Mouse (Mus musculus): Measurements from ENCODE around the gene Rfc5.
A peak's percentile ranks its signal among the peaks of the same experiment; 100 is the strongest.

The Rfc5 gene

GRCm38 (mm10) chr5:117374372-117375049 is 14.3 kb downstream of the Rfc5 start:
- no peak for DNase-seq (ENCODE audit: low read depth, low spot score)

DNA sequence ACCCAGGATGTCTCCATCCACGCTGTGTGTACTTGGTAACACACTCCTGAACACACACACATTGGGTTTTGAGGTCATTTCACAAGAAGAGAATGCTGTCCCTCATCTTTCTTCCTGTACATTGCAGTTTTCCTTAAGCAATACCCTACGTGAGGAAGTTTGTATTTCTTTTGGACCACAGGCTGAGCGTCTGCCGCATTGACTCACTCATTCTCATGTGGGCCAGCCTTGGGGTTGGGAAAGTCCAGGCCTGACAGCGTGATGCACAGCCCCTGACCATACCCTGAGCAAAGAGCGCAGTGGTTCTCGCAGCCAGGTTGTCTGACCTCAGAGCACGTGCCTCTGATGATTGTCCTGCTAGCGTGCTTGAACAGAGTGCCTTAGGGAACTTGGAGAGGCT is 15.4 kb downstream of the Rfc5 start:
- DNase-seq (ENCODE audit: low read depth, low spot score) = no peak

DNA sequence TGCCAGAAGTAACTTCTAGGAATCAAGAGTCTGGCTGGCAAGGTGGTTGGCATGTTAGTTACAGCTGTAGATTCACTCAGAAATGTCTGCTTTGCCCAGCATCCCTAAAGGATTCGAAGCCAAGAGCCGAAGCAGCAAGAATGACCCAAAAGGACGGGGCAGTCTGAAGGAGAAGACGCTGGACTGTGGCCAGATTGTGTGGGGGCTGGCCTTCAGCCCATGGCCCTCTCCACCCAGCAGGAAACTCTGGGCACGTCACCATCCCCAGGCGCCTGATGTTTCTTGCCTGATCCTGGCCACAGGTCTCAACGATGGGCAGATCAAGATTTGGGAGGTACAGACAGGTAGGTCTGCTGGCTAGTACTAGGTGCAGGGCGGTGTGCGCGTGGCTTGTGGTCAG is 18.3 kb downstream of the Rfc5 start:
- no peak for DNase-seq (ENCODE audit: low read depth, low spot score)

DNA sequence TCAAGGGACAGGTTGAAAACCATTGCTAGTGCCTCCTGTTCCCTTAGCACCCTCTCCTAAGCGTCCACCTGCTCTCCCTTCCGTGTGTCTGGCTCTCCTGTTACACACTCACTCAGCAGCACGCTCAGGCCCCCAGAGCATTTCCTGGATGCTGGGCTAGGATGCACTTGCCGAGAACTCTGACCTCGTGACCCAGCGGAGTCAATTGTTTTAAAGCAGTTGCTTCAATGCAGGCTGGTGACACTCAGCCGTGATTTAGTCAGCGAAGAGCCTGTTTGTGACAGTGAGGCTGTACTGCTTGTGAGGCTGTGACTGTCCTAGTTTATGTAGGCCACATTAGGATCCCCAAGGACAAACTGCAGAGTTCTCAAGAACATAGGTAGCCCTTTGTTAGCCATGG is 21.6 kb downstream of the Rfc5 start:
- DNase-seq (ENCODE audit: low read depth, low spot score) = no peak

GRCm38 (mm10) chr5:117365904-117366561 is 22.8 kb downstream of the Rfc5 start:
- DNase-seq (ENCODE audit: low read depth, low spot score) = no peak

DNA sequence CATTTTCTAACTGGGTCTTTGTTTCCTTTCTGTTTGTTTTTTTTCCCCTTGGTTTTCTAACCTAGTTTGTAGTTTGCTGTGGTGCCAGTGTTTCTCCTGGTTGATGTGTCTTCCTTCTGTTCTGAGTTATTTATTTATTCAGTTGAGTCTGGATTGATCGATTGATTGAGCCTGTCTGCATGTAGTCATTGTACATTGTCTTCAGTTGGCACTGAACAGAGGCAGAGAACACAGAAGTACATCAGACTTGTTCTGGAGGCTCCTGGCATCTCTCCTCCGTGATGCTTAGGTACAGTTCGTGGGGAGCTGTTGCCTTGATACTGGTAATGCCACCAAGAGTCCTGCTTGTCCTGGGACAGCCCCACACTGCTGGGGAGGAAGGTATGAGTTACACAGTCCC is 24.0 kb downstream of the Rfc5 start:
- no peak for DNase-seq (ENCODE audit: low read depth, low spot score)

- DNase-seq (ENCODE audit: low read depth, low spot score) = no peak
These were observed 25.6 kb downstream of the Rfc5 start for GRCm38 (mm10) chr5:117363066-117363782.

DNA sequence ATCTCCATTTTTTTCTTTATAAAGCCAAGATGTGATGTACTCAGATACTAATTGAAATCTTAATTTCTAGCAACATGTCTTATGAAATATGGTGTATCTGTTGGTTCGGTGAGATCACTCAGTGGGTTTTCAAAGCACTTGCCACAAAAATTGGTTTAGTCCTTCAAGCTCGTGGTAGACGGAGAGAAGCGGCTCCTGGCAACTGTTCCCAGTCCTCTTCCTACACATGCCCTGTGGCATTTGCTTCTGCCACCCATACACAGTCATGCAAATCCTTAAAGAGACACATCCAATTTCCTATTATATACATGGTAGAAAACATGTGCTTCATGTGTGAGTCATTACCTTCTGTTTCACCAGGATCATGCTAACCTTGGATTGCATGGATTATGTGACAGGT is 27.3 kb downstream of the Rfc5 start:
- DNase-seq (ENCODE audit: low read depth, low spot score) = no peak

DNA sequence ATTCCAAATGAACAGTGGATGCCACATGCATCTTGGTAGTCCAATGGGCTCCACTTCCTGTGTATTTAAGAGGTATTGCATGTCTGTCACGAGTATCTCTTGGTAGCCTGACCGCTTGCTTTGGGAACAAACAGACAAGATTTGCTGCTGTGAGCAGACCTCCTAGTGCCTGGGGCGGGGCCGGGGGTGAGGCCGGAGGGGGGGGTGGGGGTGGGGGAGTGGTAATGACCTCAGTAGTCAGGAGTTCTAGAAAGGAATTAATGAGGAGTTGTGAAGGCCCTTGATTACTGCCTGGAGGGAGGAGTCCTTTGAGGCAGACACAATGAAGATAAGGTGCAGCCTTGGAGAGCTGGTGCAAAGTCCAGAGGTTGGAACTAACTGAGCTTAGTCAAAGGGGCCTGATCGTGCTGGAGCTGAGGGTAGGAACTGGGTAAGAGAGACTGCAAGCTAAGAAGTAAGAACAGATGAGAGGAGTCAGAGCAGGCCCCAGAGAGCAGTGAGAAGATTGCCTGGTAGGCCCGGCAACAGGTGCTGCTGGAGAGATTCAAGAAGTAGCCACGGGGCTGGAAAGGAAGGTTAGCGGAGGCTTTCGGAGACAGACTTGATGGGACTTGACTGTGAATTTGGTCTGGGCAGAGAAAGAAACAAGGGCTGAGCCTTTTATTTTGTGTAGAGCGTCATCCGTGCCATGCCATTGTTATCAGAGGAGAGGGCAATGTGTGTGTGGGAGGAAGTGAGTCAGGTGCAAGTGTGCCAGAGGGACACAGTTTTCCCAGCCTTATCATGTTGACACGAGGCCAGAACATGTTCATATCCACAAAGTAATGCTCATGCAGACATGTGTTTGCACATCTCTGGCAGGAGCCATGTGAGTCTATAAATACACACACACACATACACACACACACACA is 28.0 kb downstream of the Rfc5 start:
- peak; percentile 77 for DNase-seq (ENCODE audit: low read depth, low spot score)

DNA sequence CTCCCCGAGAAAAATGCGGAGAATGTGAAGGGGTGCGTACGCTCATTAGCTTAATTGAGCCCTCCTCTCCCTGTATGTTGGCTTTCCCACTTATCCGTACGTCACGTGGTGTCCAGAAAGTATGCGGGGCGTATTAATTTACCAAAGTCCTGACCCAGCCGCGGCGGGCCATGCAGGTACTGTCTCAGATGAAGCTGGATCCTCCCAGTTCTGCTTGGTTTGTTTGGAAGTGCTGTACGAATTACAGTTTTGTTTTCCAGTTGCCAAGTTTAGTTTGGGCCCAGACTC is 28.7 kb downstream of the Rfc5 start:
- peak; percentile 61 for DNase-seq (ENCODE audit: low read depth, low spot score)

DNA sequence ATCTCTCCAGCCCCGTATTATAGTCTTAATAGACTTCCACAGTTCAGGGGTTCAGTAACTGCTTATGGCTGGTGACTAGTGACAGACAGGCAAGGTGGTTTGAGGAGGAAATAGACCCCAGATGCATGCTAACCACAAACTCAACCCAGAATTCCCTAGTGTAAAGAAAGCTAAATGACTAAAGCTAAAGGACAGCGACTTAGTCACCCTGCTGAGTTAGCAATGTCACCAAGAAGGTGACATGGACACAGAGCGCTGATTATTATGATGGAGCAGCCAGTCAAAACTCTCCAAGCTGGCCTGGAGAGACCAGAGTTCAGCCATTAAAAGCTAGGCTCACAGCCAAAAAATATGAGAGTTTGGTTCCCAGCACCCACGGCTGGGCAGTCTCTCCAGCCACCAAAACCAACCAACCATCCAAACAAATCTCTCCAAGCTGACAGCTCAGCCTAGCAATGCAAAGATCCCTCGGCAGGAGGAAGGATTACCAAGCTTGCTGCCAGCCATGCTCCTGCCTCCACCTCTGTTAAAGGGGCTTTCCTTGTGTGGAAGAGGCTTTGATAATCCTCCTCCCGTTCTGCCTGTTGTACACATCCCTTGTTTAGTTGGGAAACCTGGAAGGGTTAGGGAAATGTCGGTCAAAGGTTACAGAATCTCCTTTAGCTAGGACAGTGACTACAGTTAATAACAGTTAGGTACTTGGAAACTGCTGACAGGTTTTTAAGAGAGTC is 29.2 kb downstream of the Rfc5 start:
- no peak for DNase-seq (ENCODE audit: low read depth, low spot score)

GRCm38 (mm10) chr5:117358725-117359124 is 30.1 kb downstream of the Rfc5 start:
- DNase-seq (ENCODE audit: low read depth, low spot score) = peak; percentile 89

GRCm38 (mm10) chr5:117358248-117358630 is 30.6 kb downstream of the Rfc5 start:
- DNase-seq (ENCODE audit: low read depth, low spot score) = no peak

- DNase-seq (ENCODE audit: low read depth, low spot score) = peak; percentile 44
These were observed 31.2 kb downstream of the Rfc5 start for GRCm38 (mm10) chr5:117357478-117358247.

DNA sequence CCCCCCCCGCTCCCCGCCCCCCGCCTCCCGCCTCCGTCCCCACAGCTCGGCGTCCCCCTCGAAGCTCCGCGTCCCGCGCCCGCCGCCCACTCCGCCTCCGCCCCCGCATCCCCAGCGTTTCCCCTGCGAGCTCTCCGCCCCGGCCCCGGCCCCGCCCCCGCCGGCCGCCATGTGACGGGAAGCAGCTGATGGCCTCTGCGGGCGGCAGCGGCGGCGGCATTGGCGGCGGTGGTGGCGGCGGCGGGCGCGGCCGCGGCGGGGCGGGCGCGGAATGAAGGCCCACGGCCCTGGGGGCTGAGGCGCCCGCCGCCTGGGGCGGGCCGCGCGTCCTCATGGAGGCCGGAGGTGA is 31.7 kb downstream of the Rfc5 start, which contains the start of gene Wsb2:
Gene Wsb2, plus strand, starts transcription at position 176 of the 349 bp plus-strand sequence.
- DNase-seq (ENCODE audit: low read depth, low spot score) = peak; percentile 44

- DNase-seq (ENCODE audit: low read depth, low spot score) = peak; percentile 95
These were observed 32.3 kb downstream of the Rfc5 start for GRCm38 (mm10) chr5:117356365-117357128.

DNA sequence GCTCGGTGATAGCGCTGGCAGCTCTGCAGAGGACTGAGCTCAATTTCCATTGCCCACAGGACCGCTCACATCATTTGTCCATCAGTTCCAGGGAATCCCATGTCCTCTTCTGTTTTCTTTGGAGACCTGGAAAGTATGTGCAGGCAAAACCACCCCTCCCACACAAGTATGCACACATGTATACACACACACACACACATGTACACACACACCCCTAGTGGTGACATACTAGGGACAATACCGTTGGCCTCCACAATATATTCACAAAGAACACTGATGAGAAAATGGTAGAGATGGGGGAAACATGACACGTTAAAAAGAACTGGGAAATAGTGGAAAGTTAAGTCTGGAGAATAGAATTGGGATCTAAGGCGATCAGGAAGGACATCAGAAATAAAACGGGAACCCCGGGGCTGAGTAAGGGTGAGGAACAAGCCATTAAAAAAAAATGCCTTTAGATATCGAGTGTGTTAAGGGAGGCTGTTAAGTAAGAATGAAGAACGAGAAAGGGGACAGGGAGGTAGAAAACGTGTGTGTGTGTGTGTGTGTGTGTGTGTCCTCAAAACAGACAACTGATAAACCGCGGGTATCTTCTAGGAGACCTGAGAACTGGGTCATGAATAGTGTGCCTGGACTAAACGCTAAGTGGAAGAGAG is 33.1 kb downstream of the Rfc5 start:
- DNase-seq (ENCODE audit: low read depth, low spot score) = no peak

DNA sequence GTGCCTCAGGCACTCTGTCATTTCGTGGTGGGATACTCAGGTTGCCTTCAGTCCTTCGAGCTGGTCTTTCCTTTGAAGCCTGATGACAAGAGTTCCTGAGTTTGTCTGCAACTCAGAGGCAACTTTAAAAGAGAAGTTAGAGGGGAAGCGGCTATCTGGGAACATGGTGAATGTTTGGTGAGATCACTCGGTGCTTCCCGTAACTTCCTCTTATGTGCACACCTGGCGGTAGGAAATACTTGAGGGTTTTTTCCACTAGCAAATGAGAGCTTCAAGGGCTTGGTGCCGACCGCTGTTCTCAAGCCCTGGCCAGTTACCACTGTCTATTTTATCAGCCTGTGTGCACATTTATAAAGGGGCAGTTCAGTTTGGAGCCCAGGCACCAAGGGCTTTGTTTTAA is 34.7 kb downstream of the Rfc5 start:
- no peak for DNase-seq (ENCODE audit: low read depth, low spot score)

- DNase-seq (ENCODE audit: low read depth, low spot score) = peak; percentile 86
These were observed 40.6 kb downstream of the Rfc5 start for GRCm38 (mm10) chr5:117348279-117348678.

Measured in ES-CJ7 (cell line).